Mouse (Mus musculus): ENCODE results near the gene Mrpl20. TPM values are rescaled to one million over a fixed set of nuclear protein-coding genes. Genes with fewer than 3 reads are reported as not detected.

Gene Mrpl20
- total and polyA plus RNA-seq, 3 experiments = 17.9 to 97.2 (median 85.3) TPM

DNA sequence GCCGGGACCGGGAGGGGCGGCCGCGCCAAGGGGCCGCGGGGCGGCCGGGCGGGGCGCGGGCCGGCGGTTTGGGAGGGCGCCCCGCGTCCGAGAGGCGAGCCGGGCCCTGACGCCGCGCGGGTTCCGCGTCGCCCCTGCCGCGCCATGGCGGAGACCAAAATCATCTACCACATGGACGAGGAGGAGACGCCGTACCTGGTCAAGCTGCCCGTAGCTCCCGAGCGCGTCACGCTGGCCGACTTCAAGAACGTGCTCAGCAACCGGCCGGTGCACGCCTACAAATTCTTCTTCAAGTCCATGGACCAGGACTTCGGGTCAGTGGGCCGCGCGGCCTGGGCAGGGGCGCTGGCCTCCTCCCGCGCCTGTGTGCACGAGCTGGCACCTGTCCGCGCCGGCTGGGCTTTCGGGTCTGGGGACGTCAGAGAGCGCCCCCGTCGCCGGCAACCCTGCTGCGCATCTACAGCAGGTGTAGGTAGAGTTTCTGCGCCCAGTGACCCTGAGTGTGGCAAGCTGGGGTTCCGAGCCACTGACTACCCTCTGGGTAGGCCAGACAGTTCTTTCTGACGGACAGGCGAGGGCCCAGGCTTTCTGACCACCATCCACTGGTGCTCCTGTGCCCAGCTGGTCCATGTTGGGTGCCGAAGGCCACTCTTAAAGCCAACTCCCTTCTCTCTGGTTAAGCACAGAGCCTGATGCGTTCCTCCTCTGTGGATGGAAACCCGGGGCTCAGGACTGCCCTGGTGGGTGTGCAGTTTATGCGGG lies 45.1 kb downstream of the Mrpl20 start:
- peak; percentile 34 for DNase-seq (ENCODE audit: low spot score)
- H3K36me3 ChIP-seq (replicated peaks) = peaks cover 44% of the 10 kb centered on the region
- H3K4me1 ChIP-seq (ENCODE audit: insufficient read depth, low read depth, low read length) = peaks cover 48% of the 10 kb centered on the region
- no peaks in the 10 kb centered on the region for H3K9me3 ChIP-seq (replicated peaks)
- H3K27me3 ChIP-seq (ENCODE audit: insufficient read depth, low read length) = peaks cover 2% of the 10 kb centered on the region; the same call in 1 of the 2 replicates
- TF ChIP-seq GATA1 (IDR thresholded peaks at IDR 0.05; ENCODE audit: borderline replicate concordance, low read length) (no peak), POLR2AphosphoS5 (IDR thresholded peaks at IDR 0.05; ENCODE audit: insufficient replicate concordance, low read depth, low read length) (no peak), TAL1 (conservative IDR thresholded peaks at IDR 0.05; ENCODE audit: low read depth, low read length) (no peak), GATA2 (IDR thresholded peaks at IDR 0.05; ENCODE audit: borderline replicate concordance, low read depth, low read length) (no peak)
- H3K4me3 ChIP-seq (ENCODE audit: low read depth, low read length) = peak overlapping the region; percentile 91
- ATAC-seq (ENCODE audit: extremely low read depth, insufficient number of reproducible peaks, low FRiP score, poor library complexity, severe bottlenecking) = no peak

GRCm38 (mm10) chr4:155848434-155849095 lies 45.9 kb downstream of the Mrpl20 start:
- H3K27me3 ChIP-seq (ENCODE audit: insufficient read depth, low read length) = no peaks in the 10 kb centered on the region
- no peaks in the 10 kb centered on the region for H3K9me3 ChIP-seq (replicated peaks)
- H3K4me3 ChIP-seq (ENCODE audit: low read depth, low read length) = peak overlapping the region; percentile 91
- TF ChIP-seq POLR2AphosphoS5 (IDR thresholded peaks at IDR 0.05; ENCODE audit: insufficient replicate concordance, low read depth, low read length) (no peak), TAL1 (conservative IDR thresholded peaks at IDR 0.05; ENCODE audit: low read depth, low read length) (no peak), GATA2 (IDR thresholded peaks at IDR 0.05; ENCODE audit: borderline replicate concordance, low read depth, low read length) (no peak), CTCF (IDR thresholded peaks at IDR 0.05; ENCODE audit: low read depth, low read length) (no peak), GATA1 (IDR thresholded peaks at IDR 0.05; ENCODE audit: borderline replicate concordance, low read length) (no peak)
- H3K36me3 ChIP-seq (replicated peaks) = peaks cover 52% of the 10 kb centered on the region
- peaks cover 48% of the 10 kb centered on the region for H3K4me1 ChIP-seq (ENCODE audit: insufficient read depth, low read depth, low read length)
- ATAC-seq (ENCODE audit: extremely low read depth, insufficient number of reproducible peaks, low FRiP score, poor library complexity, severe bottlenecking) (no peak), DNase-seq (ENCODE audit: low spot score) (no peak)

DNA sequence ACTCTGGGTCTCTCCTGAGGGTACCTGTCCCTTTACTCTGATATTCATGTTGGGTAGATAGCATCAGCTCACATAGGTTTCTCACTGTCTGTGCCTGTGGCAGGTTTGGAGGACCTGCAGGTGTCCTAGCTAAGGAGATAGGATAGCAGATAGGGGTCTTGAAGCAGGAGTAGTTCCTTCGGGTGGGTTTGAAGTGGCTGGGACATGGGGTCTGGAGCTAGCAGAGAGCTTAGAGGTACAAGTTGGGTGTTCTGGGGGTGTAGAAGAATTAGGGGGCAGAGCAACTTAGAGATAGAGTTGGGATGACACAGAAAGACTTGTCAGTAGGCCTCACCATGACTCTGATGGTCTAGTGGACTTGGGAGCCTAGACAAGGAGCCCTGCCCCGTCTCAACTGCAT lies 46.7 kb downstream of the Mrpl20 start:
- TF ChIP-seq CTCF (IDR thresholded peaks at IDR 0.05; ENCODE audit: low read depth, low read length) (no peak), GATA1 (IDR thresholded peaks at IDR 0.05; ENCODE audit: borderline replicate concordance, low read length) (no peak), GATA2 (IDR thresholded peaks at IDR 0.05; ENCODE audit: borderline replicate concordance, low read depth, low read length) (no peak), POLR2AphosphoS5 (IDR thresholded peaks at IDR 0.05; ENCODE audit: insufficient replicate concordance, low read depth, low read length) (no peak), TAL1 (conservative IDR thresholded peaks at IDR 0.05; ENCODE audit: low read depth, low read length) (no peak)

DNA sequence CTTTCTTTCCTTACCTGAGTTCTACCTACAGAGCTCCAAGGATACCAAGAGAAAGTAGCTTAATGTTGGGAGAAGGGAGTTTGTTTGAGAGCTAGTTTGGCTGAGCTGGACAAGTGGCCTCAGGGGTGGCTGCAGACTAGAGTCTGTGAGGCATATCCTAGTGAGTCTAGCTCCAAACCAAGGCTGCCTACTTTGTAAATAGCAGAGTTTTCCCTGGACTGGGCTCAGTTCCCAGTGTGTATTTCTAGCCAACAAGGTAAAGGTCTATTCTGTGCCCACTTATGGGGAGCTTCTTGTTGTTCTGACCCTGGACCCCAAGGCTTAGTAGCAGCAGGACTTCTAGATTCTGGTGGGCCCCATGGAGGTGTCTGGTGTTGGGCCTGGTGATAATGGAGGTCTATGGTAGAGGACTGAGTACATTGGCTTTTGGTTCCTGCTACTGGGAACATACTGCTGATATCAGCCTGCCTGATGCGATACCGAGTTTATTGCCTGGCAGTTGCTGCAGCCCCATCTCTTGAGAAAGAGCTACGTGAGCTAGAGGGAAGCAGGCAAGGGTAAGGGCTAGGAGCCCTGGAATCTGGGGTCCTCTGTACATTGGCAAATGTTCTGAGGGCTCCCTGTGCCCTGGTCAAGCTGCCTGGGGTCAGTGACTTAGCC lies 47.2 kb downstream of the Mrpl20 start:
- DNase-seq (ENCODE audit: low spot score) (no peak), ATAC-seq (ENCODE audit: extremely low read depth, insufficient number of reproducible peaks, low FRiP score, poor library complexity, severe bottlenecking) (no peak)
- H3K9me3 ChIP-seq (replicated peaks) = no peaks in the 10 kb centered on the region
- no peaks in the 10 kb centered on the region for H3K27me3 ChIP-seq (ENCODE audit: insufficient read depth, low read length)
- H3K4me1 ChIP-seq (ENCODE audit: insufficient read depth, low read depth, low read length) = peaks cover 48% of the 10 kb centered on the region
- TF ChIP-seq GATA1 (IDR thresholded peaks at IDR 0.05; ENCODE audit: borderline replicate concordance, low read length) = no peak
- no peak for TF ChIP-seq GATA2 (IDR thresholded peaks at IDR 0.05; ENCODE audit: borderline replicate concordance, low read depth, low read length)
- TF ChIP-seq CTCF (IDR thresholded peaks at IDR 0.05; ENCODE audit: low read depth, low read length) = no peak
- H3K36me3 ChIP-seq (replicated peaks) = peaks cover 65% of the 10 kb centered on the region
- H3K4me3 ChIP-seq (ENCODE audit: low read depth, low read length) = no peak overlapping the region

More for the DNA sequence above, 46.7 kb downstream of the Mrpl20 start:
- H3K27me3 ChIP-seq (ENCODE audit: insufficient read depth, low read length) = no peaks in the 10 kb centered on the region
- no peak for DNase-seq (ENCODE audit: low spot score)
- no peak for ATAC-seq (ENCODE audit: extremely low read depth, insufficient number of reproducible peaks, low FRiP score, poor library complexity, severe bottlenecking)
- H3K4me3 ChIP-seq (ENCODE audit: low read depth, low read length) = no peak overlapping the region
- H3K36me3 ChIP-seq (replicated peaks) = peaks cover 60% of the 10 kb centered on the region
- H3K9me3 ChIP-seq (replicated peaks) = no peaks in the 10 kb centered on the region
- H3K4me1 ChIP-seq (ENCODE audit: insufficient read depth, low read depth, low read length) = peaks cover 48% of the 10 kb centered on the region

DNA sequence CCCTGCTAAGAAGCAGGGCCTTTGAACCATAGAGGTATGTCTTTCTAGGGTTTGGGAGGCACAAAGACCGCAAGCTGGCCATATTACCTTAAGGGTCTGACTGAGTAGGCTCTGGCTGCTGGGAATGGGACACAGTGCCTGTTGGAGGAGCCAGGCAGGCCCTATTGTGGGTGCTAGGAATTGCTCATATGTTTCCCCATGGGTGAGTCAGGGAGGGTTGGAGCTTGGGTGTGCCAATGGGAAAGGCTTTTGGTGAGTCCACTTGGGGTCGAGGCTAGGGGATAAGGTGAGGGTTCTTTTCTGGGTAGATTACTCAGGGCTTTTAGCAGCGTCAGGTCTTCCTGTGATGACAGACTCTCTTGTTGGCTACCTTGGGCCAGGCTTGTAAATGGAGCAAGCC lies 48.7 kb downstream of the Mrpl20 start:
- ATAC-seq (ENCODE audit: extremely low read depth, insufficient number of reproducible peaks, low FRiP score, poor library complexity, severe bottlenecking) = no peak

GRCm38 (mm10) chr4:155851951-155852411 lies 49.3 kb downstream of the Mrpl20 start:
- Histone ChIP-seq H3K27me3 (ENCODE audit: insufficient read depth, low read length) (no peaks in the 10 kb centered on the region), H3K4me3 (ENCODE audit: low read depth, low read length) (no peak overlapping the region)

More for the DNA sequence above, 48.7 kb downstream of the Mrpl20 start:
- Histone ChIP-seq H3K4me3 (ENCODE audit: low read depth, low read length) (no peak overlapping the region), H3K4me1 (ENCODE audit: insufficient read depth, low read depth, low read length) (peaks cover 59% of the 10 kb centered on the region), H3K36me3 (replicated peaks) (peaks cover 80% of the 10 kb centered on the region), H3K27me3 (ENCODE audit: insufficient read depth, low read length) (no peaks in the 10 kb centered on the region), H3K9me3 (replicated peaks) (no peaks in the 10 kb centered on the region)
- DNase-seq (ENCODE audit: low spot score) = no peak
- TF ChIP-seq CTCF (IDR thresholded peaks at IDR 0.05; ENCODE audit: low read depth, low read length) = no peak
- no peak for TF ChIP-seq POLR2AphosphoS5 (IDR thresholded peaks at IDR 0.05; ENCODE audit: insufficient replicate concordance, low read depth, low read length)
- TF ChIP-seq GATA1 (IDR thresholded peaks at IDR 0.05; ENCODE audit: borderline replicate concordance, low read length) = no peak
- no peak for TF ChIP-seq GATA2 (IDR thresholded peaks at IDR 0.05; ENCODE audit: borderline replicate concordance, low read depth, low read length)

More at GRCm38 (mm10) chr4:155851951-155852411, 49.3 kb downstream of the Mrpl20 start:
- H3K4me1 ChIP-seq (ENCODE audit: insufficient read depth, low read depth, low read length) = peaks cover 59% of the 10 kb centered on the region
- DNase-seq (ENCODE audit: low spot score) (no peak), ATAC-seq (ENCODE audit: extremely low read depth, insufficient number of reproducible peaks, low FRiP score, poor library complexity, severe bottlenecking) (no peak)
- peaks cover 86% of the 10 kb centered on the region for H3K36me3 ChIP-seq (replicated peaks)
- H3K9me3 ChIP-seq (replicated peaks) = no peaks in the 10 kb centered on the region
- TF ChIP-seq POLR2AphosphoS5 (IDR thresholded peaks at IDR 0.05; ENCODE audit: insufficient replicate concordance, low read depth, low read length) = no peak
- no peak for TF ChIP-seq GATA1 (IDR thresholded peaks at IDR 0.05; ENCODE audit: borderline replicate concordance, low read length)
- no peak for TF ChIP-seq CTCF (IDR thresholded peaks at IDR 0.05; ENCODE audit: low read depth, low read length)
- TF ChIP-seq TAL1 (conservative IDR thresholded peaks at IDR 0.05; ENCODE audit: low read depth, low read length) = no peak
- no peak for TF ChIP-seq GATA2 (IDR thresholded peaks at IDR 0.05; ENCODE audit: borderline replicate concordance, low read depth, low read length)
